Mouse (Mus musculus): ENCODE results near the gene Gata3. TPM values are rescaled to one million over a fixed set of nuclear protein-coding genes. Genes with fewer than 3 reads are reported as not detected.

Gene Gata3
- polyA plus RNA-seq, 1 experiment from 2014 or later = 3.2 TPM

GRCm38 (mm10) chr2:9867092-9867825, 22.6 kb downstream of the Gata3 start:
- H3K36me3 ChIP-seq (ENCODE audit: control insufficient read depth, insufficient read depth, low read length) = no peaks in the 10 kb centered on the region
- no peaks in the 10 kb centered on the region for H3K4me1 ChIP-seq (ENCODE audit: control insufficient read depth, insufficient read depth, low read length)
- no peaks in the 10 kb centered on the region for H3K9me3 ChIP-seq (replicated peaks; ENCODE audit: control insufficient read depth, low read length)
- H3K27me3 ChIP-seq (ENCODE audit: control insufficient read depth, insufficient read depth, low read length) = peaks cover 20% of the 10 kb centered on the region
- H3K27ac ChIP-seq (ENCODE audit: low read length) = no peak overlapping the region
- no peak for ATAC-seq (ENCODE audit: insufficient read depth, low FRiP score)
- no peak overlapping the region for H3K4me2 ChIP-seq (ENCODE audit: low read depth, low read length)
- no peak overlapping the region for H3K9ac ChIP-seq (ENCODE audit: low read length)
- WGBS = 58% methylated on average over 12 of the region's 12 CpGs
- no peak overlapping the region for H3K4me3 ChIP-seq (replicated peaks; ENCODE audit: low read length)

- Histone ChIP-seq H3K36me3 (ENCODE audit: control insufficient read depth, insufficient read depth, low read length) (no peaks in the 10 kb centered on the region), H3K9ac (ENCODE audit: low read length) (no peak overlapping the region), H3K4me3 (replicated peaks; ENCODE audit: low read length) (no peak overlapping the region), H3K9me3 (replicated peaks; ENCODE audit: control insufficient read depth, low read length) (no peaks in the 10 kb centered on the region), H3K4me1 (ENCODE audit: control insufficient read depth, insufficient read depth, low read length) (no peaks in the 10 kb centered on the region), H3K4me2 (ENCODE audit: low read depth, low read length) (no peak overlapping the region), H3K27ac (ENCODE audit: low read length) (no peak overlapping the region), H3K27me3 (ENCODE audit: control insufficient read depth, insufficient read depth, low read length) (no peaks in the 10 kb centered on the region)
- 67% methylated on average over 5 of the region's 5 CpGs for WGBS
- ATAC-seq (ENCODE audit: insufficient read depth, low FRiP score) = no peak
These were observed 29.1 kb downstream of the Gata3 start for GRCm38 (mm10) chr2:9860698-9861097.

GRCm38 (mm10) chr2:9855861-9856260, 34.0 kb downstream of the Gata3 start:
- 56% methylated on average over 4 of the region's 4 CpGs for WGBS
- Histone ChIP-seq H3K4me1 (ENCODE audit: control insufficient read depth, insufficient read depth, low read length) (0 out of 2 replicates have a peak, but pooled peaks cover 3% of the 10 kb centered on the region), H3K27ac (ENCODE audit: low read length) (no peak overlapping the region), H3K4me3 (replicated peaks; ENCODE audit: low read length) (no peak overlapping the region), H3K27me3 (ENCODE audit: control insufficient read depth, insufficient read depth, low read length) (no peaks in the 10 kb centered on the region), H3K9me3 (replicated peaks; ENCODE audit: control insufficient read depth, low read length) (no peaks in the 10 kb centered on the region), H3K4me2 (ENCODE audit: low read depth, low read length) (no peak overlapping the region), H3K36me3 (ENCODE audit: control insufficient read depth, insufficient read depth, low read length) (no peaks in the 10 kb centered on the region), H3K9ac (ENCODE audit: low read length) (no peak overlapping the region)
- ATAC-seq (ENCODE audit: insufficient read depth, low FRiP score) = no peak

DNA sequence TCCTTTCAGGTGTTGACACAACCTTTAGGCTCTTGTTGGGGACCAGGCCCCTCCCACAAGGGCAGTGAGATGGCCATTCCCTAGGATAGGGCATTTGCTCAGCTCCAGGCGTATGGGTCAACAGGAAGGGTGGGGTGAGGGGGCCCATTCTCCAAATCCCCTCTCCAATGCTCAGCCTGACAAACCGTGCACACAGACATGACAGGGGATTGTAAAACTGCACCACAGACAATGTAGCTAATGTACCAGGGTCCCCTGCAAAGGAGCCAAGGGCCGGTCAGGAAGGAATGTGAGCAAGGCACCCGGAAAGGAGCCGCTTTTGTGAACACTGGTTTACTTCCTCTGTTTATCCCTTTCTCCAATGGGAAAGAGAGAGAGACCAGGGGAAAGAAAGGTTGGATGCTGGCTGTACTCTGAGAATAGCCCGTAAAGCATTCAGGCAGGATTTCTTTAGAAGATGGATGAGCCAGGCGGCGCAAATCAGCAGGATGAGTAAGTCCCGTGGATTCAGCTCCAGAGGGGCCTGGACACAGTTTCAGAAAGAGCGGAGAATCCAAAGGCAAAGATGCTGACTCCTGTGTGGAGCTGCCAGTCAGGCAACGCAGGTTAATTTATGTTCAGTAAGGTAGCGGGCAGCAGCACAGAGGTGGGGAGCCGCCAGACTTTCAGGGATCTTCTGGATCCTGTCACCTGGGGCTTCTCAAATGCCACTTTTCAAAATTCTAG, 36.8 kb downstream of the Gata3 start:
- Histone ChIP-seq H3K4me3 (replicated peaks; ENCODE audit: low read length) (no peak overlapping the region), H3K4me1 (ENCODE audit: control insufficient read depth, insufficient read depth, low read length) (0 out of 2 replicates have a peak, but pooled peaks cover 3% of the 10 kb centered on the region), H3K27ac (ENCODE audit: low read length) (no peak overlapping the region), H3K4me2 (ENCODE audit: low read depth, low read length) (0 out of 2 replicates have a peak overlapping the region, but pooled peaks have one; percentile 9), H3K9ac (ENCODE audit: low read length) (no peak overlapping the region), H3K9me3 (replicated peaks; ENCODE audit: control insufficient read depth, low read length) (no peaks in the 10 kb centered on the region), H3K27me3 (ENCODE audit: control insufficient read depth, insufficient read depth, low read length) (no peaks in the 10 kb centered on the region), H3K36me3 (ENCODE audit: control insufficient read depth, insufficient read depth, low read length) (no peaks in the 10 kb centered on the region)
- 29% methylated on average over 13 of the region's 13 CpGs for WGBS
- ATAC-seq (ENCODE audit: insufficient read depth, low FRiP score) = no peak

DNA sequence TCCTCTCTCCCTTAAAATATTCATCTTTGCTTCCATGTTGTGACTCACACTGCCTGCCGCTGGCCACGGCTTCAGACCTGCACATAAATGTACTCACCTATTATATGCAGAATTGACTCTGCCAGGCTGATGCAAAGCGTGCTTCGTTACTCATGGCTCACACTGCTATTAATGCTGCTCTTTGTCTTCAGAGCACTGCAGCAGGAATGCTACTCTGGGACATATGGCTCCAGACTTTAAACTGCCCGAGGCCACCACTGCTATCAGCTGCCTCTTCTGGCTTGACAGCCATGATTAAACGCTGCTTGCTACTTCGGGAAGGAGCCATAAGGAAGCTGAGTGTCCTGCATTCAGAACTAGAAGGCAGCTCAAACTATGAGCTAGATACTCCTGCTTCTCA, 54.6 kb downstream of the Gata3 start:
- Histone ChIP-seq H3K27ac (ENCODE audit: low read length) (no peak overlapping the region), H3K4me3 (replicated peaks; ENCODE audit: low read length) (no peak overlapping the region), H3K36me3 (ENCODE audit: control insufficient read depth, insufficient read depth, low read length) (no peaks in the 10 kb centered on the region), H3K4me1 (ENCODE audit: control insufficient read depth, insufficient read depth, low read length) (no peaks in the 10 kb centered on the region), H3K9me3 (replicated peaks; ENCODE audit: control insufficient read depth, low read length) (no peaks in the 10 kb centered on the region), H3K4me2 (ENCODE audit: low read depth, low read length) (no peak overlapping the region), H3K27me3 (ENCODE audit: control insufficient read depth, insufficient read depth, low read length) (no peaks in the 10 kb centered on the region), H3K9ac (ENCODE audit: low read length) (no peak overlapping the region)
- 49% methylated on average over 7 of the region's 7 CpGs for WGBS
- no peak for ATAC-seq (ENCODE audit: insufficient read depth, low FRiP score)

DNA sequence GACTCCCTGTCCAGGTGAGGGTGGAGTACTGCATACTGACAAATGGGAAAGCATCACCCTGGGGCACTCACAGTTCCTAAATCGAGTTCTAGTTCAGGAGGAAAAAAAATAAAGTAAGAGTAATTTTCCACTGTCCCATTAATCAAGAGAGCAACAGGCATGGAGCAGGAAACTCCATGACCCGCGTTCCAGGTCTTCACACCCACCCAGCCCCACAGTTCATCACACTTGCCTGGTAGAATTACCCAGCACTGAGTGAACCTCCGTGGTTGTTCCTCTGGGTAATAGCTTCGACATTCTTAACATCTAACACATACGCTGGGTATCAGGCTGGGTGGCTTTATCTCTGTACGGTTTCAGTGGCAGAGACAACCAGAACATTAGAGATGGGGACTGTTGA, 56.1 kb downstream of the Gata3 start:
- Histone ChIP-seq H3K9ac (ENCODE audit: low read length) (no peak overlapping the region), H3K9me3 (replicated peaks; ENCODE audit: control insufficient read depth, low read length) (no peaks in the 10 kb centered on the region), H3K4me1 (ENCODE audit: control insufficient read depth, insufficient read depth, low read length) (no peaks in the 10 kb centered on the region), H3K36me3 (ENCODE audit: control insufficient read depth, insufficient read depth, low read length) (no peaks in the 10 kb centered on the region), H3K27ac (ENCODE audit: low read length) (no peak overlapping the region), H3K4me3 (replicated peaks; ENCODE audit: low read length) (no peak overlapping the region), H3K4me2 (ENCODE audit: low read depth, low read length) (no peak overlapping the region), H3K27me3 (ENCODE audit: control insufficient read depth, insufficient read depth, low read length) (no peaks in the 10 kb centered on the region)
- no peak for ATAC-seq (ENCODE audit: insufficient read depth, low FRiP score)
- WGBS = 70% methylated on average over 7 of the region's 7 CpGs

DNA sequence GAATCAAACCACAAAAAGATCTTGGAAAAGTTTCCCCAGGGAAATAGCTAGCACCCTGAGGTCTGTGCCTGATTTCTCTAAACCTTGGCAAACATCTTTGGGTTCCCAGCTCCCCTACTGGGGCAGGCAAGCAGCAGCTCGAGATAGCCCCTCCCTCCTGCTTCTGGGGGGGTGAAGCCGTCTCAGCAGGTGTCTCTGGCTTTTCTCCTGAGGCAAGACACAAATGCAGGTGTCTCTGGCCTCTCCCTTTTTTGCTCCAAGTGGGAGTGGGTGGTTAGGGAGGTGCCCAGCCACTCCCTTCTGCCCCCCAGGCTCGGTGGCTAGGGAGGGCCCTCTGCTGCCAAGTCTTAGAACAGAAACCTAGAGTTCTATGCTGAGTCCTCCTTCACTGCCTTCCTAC, 62.2 kb downstream of the Gata3 start:
- Histone ChIP-seq H3K4me3 (replicated peaks; ENCODE audit: low read length) (no peak overlapping the region), H3K27me3 (ENCODE audit: control insufficient read depth, insufficient read depth, low read length) (no peaks in the 10 kb centered on the region), H3K27ac (ENCODE audit: low read length) (no peak overlapping the region), H3K9me3 (replicated peaks; ENCODE audit: control insufficient read depth, low read length) (no peaks in the 10 kb centered on the region), H3K4me2 (ENCODE audit: low read depth, low read length) (no peak overlapping the region), H3K36me3 (ENCODE audit: control insufficient read depth, insufficient read depth, low read length) (no peaks in the 10 kb centered on the region), H3K9ac (ENCODE audit: low read length) (no peak overlapping the region), H3K4me1 (ENCODE audit: control insufficient read depth, insufficient read depth, low read length) (no peaks in the 10 kb centered on the region)
- ATAC-seq (ENCODE audit: insufficient read depth, low FRiP score) = no peak
- WGBS = 24% methylated on average over 3 of the region's 3 CpGs

DNA sequence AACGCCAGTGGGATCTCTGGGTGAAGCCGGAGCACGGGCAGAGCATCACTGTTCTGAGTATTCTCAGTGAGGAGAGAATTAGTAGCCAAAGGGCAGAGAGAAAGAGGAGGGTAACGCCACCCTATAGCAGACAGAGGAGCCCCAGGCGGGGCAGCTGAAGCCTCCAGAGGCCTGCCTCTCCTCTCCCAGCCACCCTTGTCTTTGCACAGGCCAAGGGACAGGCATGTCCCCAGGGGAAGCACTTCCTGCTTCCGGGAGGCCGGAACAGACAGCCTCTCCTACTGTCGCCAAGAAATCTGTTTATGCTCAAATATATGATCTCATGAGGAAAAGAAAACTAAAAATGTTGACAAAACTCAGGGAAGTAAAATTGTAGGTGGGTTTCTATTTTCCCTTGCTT, 69.2 kb downstream of the Gata3 start:
- H3K4me2 ChIP-seq (ENCODE audit: low read depth, low read length) = no peak overlapping the region
- WGBS = 82% methylated on average over 8 of the region's 8 CpGs
- no peak overlapping the region for H3K9ac ChIP-seq (ENCODE audit: low read length)
- H3K4me3 ChIP-seq (replicated peaks; ENCODE audit: low read length) = no peak overlapping the region
- H3K4me1 ChIP-seq (ENCODE audit: control insufficient read depth, insufficient read depth, low read length) = no peaks in the 10 kb centered on the region
- no peak for ATAC-seq (ENCODE audit: insufficient read depth, low FRiP score)
- H3K27me3 ChIP-seq (ENCODE audit: control insufficient read depth, insufficient read depth, low read length) = no peaks in the 10 kb centered on the region
- no peaks in the 10 kb centered on the region for H3K9me3 ChIP-seq (replicated peaks; ENCODE audit: control insufficient read depth, low read length)
- no peaks in the 10 kb centered on the region for H3K36me3 ChIP-seq (ENCODE audit: control insufficient read depth, insufficient read depth, low read length)
- no peak overlapping the region for H3K27ac ChIP-seq (ENCODE audit: low read length)

- no peak for ATAC-seq (ENCODE audit: insufficient read depth, low FRiP score)
- Histone ChIP-seq H3K4me2 (ENCODE audit: low read depth, low read length) (no peak overlapping the region), H3K9me3 (replicated peaks; ENCODE audit: control insufficient read depth, low read length) (no peaks in the 10 kb centered on the region), H3K27me3 (ENCODE audit: control insufficient read depth, insufficient read depth, low read length) (no peaks in the 10 kb centered on the region), H3K4me1 (ENCODE audit: control insufficient read depth, insufficient read depth, low read length) (no peaks in the 10 kb centered on the region), H3K9ac (ENCODE audit: low read length) (no peak overlapping the region), H3K27ac (ENCODE audit: low read length) (no peak overlapping the region), H3K4me3 (replicated peaks; ENCODE audit: low read length) (no peak overlapping the region), H3K36me3 (ENCODE audit: control insufficient read depth, insufficient read depth, low read length) (no peaks in the 10 kb centered on the region)
- WGBS = 37% methylated on average over 7 of the region's 7 CpGs
These were observed 71.6 kb downstream of the Gata3 start for GRCm38 (mm10) chr2:9818177-9818785.

Data from stomach, embryonic 16.5 days (tissue).